In genomic region chr11:118771358-118771757, GRCm38 (mm10) we compare ENCODE assay signal across 19 mouse cellular contexts.
DNase-seq lines count a peak whose midpoint lies in the region; ATAC-seq lines count a peak whose summit lies in the region.
"Had no signal": no experiment of that assay in that cellular context is flagged by ENCODE, and none has a peak within 500 bp of the region (broad histone marks: within the 10 kb centered on the region; RNA-seq: fewer than 3 reads in every experiment).

No protein-coding gene starts in this region.

- H3K36me3 ChIP-seq in midbrain, embryonic 10.5 days: no peaks in the 10 kb centered on the region
- no peaks in the 10 kb centered on the region for H3K36me3 ChIP-seq in midbrain, embryonic 11.5 days (ENCODE audit: control insufficient read depth, insufficient read depth, low read length)
- H3K36me3 ChIP-seq in hindbrain, embryonic 14.5 days (replicated peaks; ENCODE audit: control insufficient read depth, insufficient read depth): no peaks in the 10 kb centered on the region
- no peaks in the 10 kb centered on the region for H3K36me3 ChIP-seq in midbrain, embryonic 14.5 days (ENCODE audit: control insufficient read depth, insufficient read depth, low read length)
- H3K36me3 ChIP-seq: embryonic facial prominence, embryonic 12.5 days; G1E; liver, embryonic 12.5 days; stomach, embryonic 15.5 days had no signal

- peak overlapping the region; percentile 38; the same call in 1 of the 2 replicates for H3K27ac ChIP-seq in midbrain, embryonic 10.5 days (replicated peaks)
- H3K27ac ChIP-seq in midbrain, embryonic 11.5 days (ENCODE audit: low read depth, low read length): no peak overlapping the region
- peak overlapping the region; percentile 83 for H3K27ac ChIP-seq in hindbrain, embryonic 14.5 days
- peak overlapping the region; percentile 68; the same call in 1 of the 2 replicates for H3K27ac ChIP-seq in midbrain, embryonic 14.5 days (replicated peaks; ENCODE audit: low read depth, low read length)
- H3K27ac ChIP-seq: embryonic facial prominence, embryonic 12.5 days; liver, embryonic 12.5 days; stomach, embryonic 15.5 days had no signal

- H3K4me1 ChIP-seq in midbrain, embryonic 10.5 days: peaks cover 50% of the 10 kb centered on the region
- peaks cover 6% of the 10 kb centered on the region; the same call in 1 of the 2 replicates for H3K4me1 ChIP-seq in midbrain, embryonic 11.5 days (ENCODE audit: control insufficient read depth, insufficient read depth, low read length)
- peaks cover 72% of the 10 kb centered on the region for H3K4me1 ChIP-seq in hindbrain, embryonic 14.5 days (replicated peaks; ENCODE audit: control insufficient read depth, insufficient read depth, low read length)
- H3K4me1 ChIP-seq in midbrain, embryonic 14.5 days (ENCODE audit: control insufficient read depth, insufficient read depth, low read length): peaks cover 59% of the 10 kb centered on the region
- H3K4me1 ChIP-seq: liver, embryonic 12.5 days; stomach, embryonic 15.5 days had no signal

- H3K27me3 ChIP-seq in midbrain, embryonic 10.5 days (ENCODE audit: low read depth, poor library complexity, severe bottlenecking): no peaks in the 10 kb centered on the region
- no peaks in the 10 kb centered on the region for H3K27me3 ChIP-seq in midbrain, embryonic 11.5 days (ENCODE audit: control insufficient read depth, insufficient read depth, low read length)
- no peaks in the 10 kb centered on the region for H3K27me3 ChIP-seq in hindbrain, embryonic 14.5 days (ENCODE audit: control insufficient read depth, insufficient read depth, low read length)
- no peaks in the 10 kb centered on the region for H3K27me3 ChIP-seq in midbrain, embryonic 14.5 days (ENCODE audit: control insufficient read depth, insufficient read depth, low read length)
- H3K27me3 ChIP-seq: stomach, embryonic 15.5 days had no signal

- no peak for DNase-seq in midbrain, embryonic 10.5 days (ENCODE audit: low spot score)
- no peak for DNase-seq in midbrain, embryonic 11.5 days (ENCODE audit: low spot score, missing footprints)
- no peak for DNase-seq in hindbrain, embryonic 14.5 days (ENCODE audit: low spot score)
- DNase-seq in midbrain, embryonic 14.5 days: no peak
- DNase-seq in adrenal gland, postnatal 25 days: no peak
- no peak for DNase-seq in spleen, postnatal 4 days (ENCODE audit: low spot score in 2 of 2)
- no peak for DNase-seq in heart, postnatal 36 days
- DNase-seq: gastrocnemius, postnatal 14 days; kidney, adult 8-10 months; kidney, postnatal 4 days; layer of hippocampus, postnatal 36 days; left cerebral cortex, postnatal 4 days; spleen, adult 18-20 months; thymus, adult 2 months had no signal

- intact Hi-C loops in heart, postnatal 36 days (cut with DNase I): no loop called here

- WGBS in midbrain, embryonic 10.5 days: 94% methylated on average over 4 of the region's 4 CpGs
- 87% methylated on average over 4 of the region's 4 CpGs for whole genome bisulfite sequencing in midbrain, embryonic 11.5 days
- WGBS in hindbrain, embryonic 14.5 days: 89% methylated on average over 4 of the region's 4 CpGs
- WGBS in midbrain, embryonic 14.5 days: 88% methylated on average over 4 of the region's 4 CpGs

- H3K4me3 ChIP-seq in midbrain, embryonic 10.5 days: no peak overlapping the region
- H3K4me3 ChIP-seq in midbrain, embryonic 11.5 days (ENCODE audit: low read depth, low read length): no peak overlapping the region
- H3K4me3 ChIP-seq in hindbrain, embryonic 14.5 days (replicated peaks; ENCODE audit: low read length): no peak overlapping the region
- H3K4me3 ChIP-seq in midbrain, embryonic 14.5 days (replicated peaks; ENCODE audit: low read depth, low read length): no peak overlapping the region
- H3K4me3 ChIP-seq: embryonic facial prominence, embryonic 12.5 days; liver, embryonic 12.5 days; stomach, embryonic 15.5 days had no signal

- no peak for ATAC-seq in midbrain, embryonic 11.5 days (ENCODE audit: low FRiP score)
- ATAC-seq in hindbrain, embryonic 14.5 days (ENCODE audit: low FRiP score): no peak
- ATAC-seq in midbrain, embryonic 14.5 days (ENCODE audit: low FRiP score, low TSS enrichment): no peak
- ATAC-seq: inflammation-experienced regulatory T-cells, adult 6 months; liver, embryonic 12.5 days had no signal

- H3K9ac ChIP-seq in midbrain, embryonic 11.5 days (ENCODE audit: low read length): no peak overlapping the region
- H3K9ac ChIP-seq in hindbrain, embryonic 14.5 days: no peak overlapping the region
- H3K9ac ChIP-seq in midbrain, embryonic 14.5 days (replicated peaks; ENCODE audit: low read length): no peak overlapping the region
- H3K9ac ChIP-seq: embryonic facial prominence, embryonic 12.5 days; liver, embryonic 12.5 days; stomach, embryonic 15.5 days had no signal

- H3K4me2 ChIP-seq in midbrain, embryonic 11.5 days: no peak overlapping the region
- no peak overlapping the region for H3K4me2 ChIP-seq in hindbrain, embryonic 14.5 days (replicated peaks)
- H3K4me2 ChIP-seq in midbrain, embryonic 14.5 days (ENCODE audit: low read length): no peak overlapping the region
- H3K4me2 ChIP-seq: embryonic facial prominence, embryonic 12.5 days; liver, embryonic 12.5 days; stomach, embryonic 15.5 days had no signal

- no peaks in the 10 kb centered on the region for H3K9me3 ChIP-seq in midbrain, embryonic 10.5 days (replicated peaks)
- no peaks in the 10 kb centered on the region for H3K9me3 ChIP-seq in midbrain, embryonic 11.5 days (ENCODE audit: control insufficient read depth, low read length)
- H3K9me3 ChIP-seq in hindbrain, embryonic 14.5 days (ENCODE audit: control insufficient read depth, low read length): no peaks in the 10 kb centered on the region
- no peaks in the 10 kb centered on the region for H3K9me3 ChIP-seq in midbrain, embryonic 14.5 days (ENCODE audit: control insufficient read depth, low read length)
- H3K9me3 ChIP-seq: embryonic facial prominence, embryonic 12.5 days; liver, embryonic 12.5 days; stomach, embryonic 15.5 days had no signal
